Mouse (Mus musculus) c-Kit-positive CD71-positive TER-119-negative erythroid progenitor cells, embryonic 14.5 days (primary cell): Measurements from ENCODE around the gene Rnf150.

Experiments
- DNase-seq: peaks from one replicate; pipeline ENCODE4 v3.0.0-alpha.2; 2013; ENCODE audit warnings: low read depth

The Rnf150 gene

GRCm38 (mm10) chr8:82943223-82944006 lies 80.3 kb downstream of the Rnf150 start:
- DNase-seq = no peak

- no peak for DNase-seq
These were observed 82.7 kb downstream of the Rnf150 start for GRCm38 (mm10) chr8:82945867-82946266.

GRCm38 (mm10) chr8:82946658-82947057 lies 83.5 kb downstream of the Rnf150 start:
- no peak for DNase-seq

GRCm38 (mm10) chr8:82955162-82955754 lies 92.1 kb downstream of the Rnf150 start:
- DNase-seq = no peak

GRCm38 (mm10) chr8:82959491-82959890 lies 96.3 kb downstream of the Rnf150 start:
- DNase-seq = no peak

GRCm38 (mm10) chr8:82959980-82960610 lies 96.9 kb downstream of the Rnf150 start:
- DNase-seq = no peak

- DNase-seq = no peak
These were observed 101.4 kb downstream of the Rnf150 start for GRCm38 (mm10) chr8:82964537-82964936.

GRCm38 (mm10) chr8:82967879-82968678 lies 104.9 kb downstream of the Rnf150 start:
- no peak for DNase-seq

- no peak for DNase-seq
These were observed 106.8 kb downstream of the Rnf150 start for GRCm38 (mm10) chr8:82969967-82970366.

- DNase-seq = no peak
These were observed 109.7 kb downstream of the Rnf150 start for GRCm38 (mm10) chr8:82972812-82973211.

GRCm38 (mm10) chr8:82973331-82973730 lies 110.2 kb downstream of the Rnf150 start:
- no peak for DNase-seq

- DNase-seq = no peak
These were observed 118.2 kb downstream of the Rnf150 start for GRCm38 (mm10) chr8:82981244-82981855.

GRCm38 (mm10) chr8:82982873-82983272 lies 119.7 kb downstream of the Rnf150 start:
- DNase-seq = no peak

- DNase-seq = no peak
These were observed 120.1 kb downstream of the Rnf150 start for GRCm38 (mm10) chr8:82983301-82983700.

GRCm38 (mm10) chr8:82992093-82992492 lies 128.9 kb downstream of the Rnf150 start:
- DNase-seq = no peak

GRCm38 (mm10) chr8:82995727-82996438 lies 132.7 kb downstream of the Rnf150 start:
- DNase-seq = no peak

GRCm38 (mm10) chr8:82996843-82997242 lies 133.7 kb downstream of the Rnf150 start:
- DNase-seq = no peak

GRCm38 (mm10) chr8:82998778-82999177 lies 135.6 kb downstream of the Rnf150 start:
- DNase-seq = no peak

- DNase-seq = no peak
These were observed 140.0 kb downstream of the Rnf150 start for GRCm38 (mm10) chr8:83003187-83003586.

GRCm38 (mm10) chr8:83009481-83009880 lies 146.3 kb downstream of the Rnf150 start:
- DNase-seq = no peak

GRCm38 (mm10) chr8:83011286-83011685 lies 148.1 kb downstream of the Rnf150 start:
- no peak for DNase-seq
